Mouse (Mus musculus) G1E (cell line): ENCODE measurements around the gene Fhl1.

ENCODE experiments used
- CTCF ChIP-seq: IDR thresholded peaks from 2 replicates; pipeline ENCODE4 v1.5.1; 2012; ENCODE audit warnings: low read depth, low read length, inconsistent platforms, mixed read lengths
- POLR2AphosphoS5 ChIP-seq: IDR thresholded peaks from 2 replicates; pipeline ENCODE4 v1.6.1; 2012; ENCODE audit warnings: low read depth, low read length, inconsistent platforms; ENCODE audit not compliant: insufficient replicate concordance

DNA sequence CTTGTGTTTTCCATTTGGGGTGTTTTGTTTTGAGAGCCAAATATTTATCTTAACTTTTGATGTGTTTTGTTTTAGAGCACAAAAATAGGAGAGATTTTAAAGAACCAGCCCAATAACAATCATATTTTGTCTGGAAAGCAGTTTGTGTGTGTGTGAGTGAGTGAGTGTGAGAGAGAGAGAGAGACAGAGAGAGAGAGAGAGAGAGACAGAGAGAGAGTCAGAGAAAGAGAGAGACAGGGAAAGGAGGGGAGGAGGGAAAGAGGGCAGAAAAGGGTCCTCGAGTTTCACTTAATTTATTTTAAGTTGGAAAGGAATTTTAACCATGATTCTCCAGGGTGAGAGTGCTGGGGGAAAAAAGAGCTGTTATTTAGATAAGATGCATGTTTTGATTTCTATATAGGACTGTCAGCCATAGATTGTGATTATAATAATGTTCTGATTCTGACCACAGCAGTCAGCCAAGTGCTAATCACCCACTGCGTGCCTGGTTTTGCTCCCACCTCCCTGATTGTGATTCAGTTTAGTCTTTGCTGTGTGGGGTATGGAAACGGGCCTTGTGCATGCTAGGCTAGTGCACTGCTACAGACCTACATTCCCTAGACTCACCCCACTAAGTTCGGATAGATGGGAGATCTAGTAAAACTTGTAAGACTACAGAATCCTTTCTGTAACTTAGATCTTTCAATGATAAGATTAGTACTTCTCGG, 6.4 kb downstream of the Fhl1 start:
- TF ChIP-seq CTCF (no peak), POLR2AphosphoS5 (no peak)
